Mouse (Mus musculus) gastrocnemius, postnatal 36 days (tissue): ENCODE results near the gene Taar5. TPM values are rescaled to one million over a fixed set of nuclear protein-coding genes. Genes with fewer than 3 reads are reported as not detected.
A peak's percentile ranks its signal among the peaks of the same experiment; 100 is the strongest.

ENCODE experiments used
- DNase-seq, 2 experiments: peaks; one replicate each; pipeline ENCODE4 v3.0.0; 2022
- intact Hi-C: fragments of 180-260 bp; cut with DNase I; formaldehyde crosslinking; loops from one replicate; pipeline ENCODE4 v1.15.1; 2025
- long read RNA-seq, 2 experiments: library from polyadenylated mRNA; stranded (forward); transcript quantifications; one replicate each; pipeline ENCODE4 v2.0.0; 2021
- total RNA-seq, 2 experiments: library from RNA; stranded (reverse); gene quantifications; 2 replicates each; pipeline ENCODE4 v1.2.3; 2021

The Taar5 gene
- not detected for total RNA-seq
- long read RNA-seq, experiment 1: 0 reads
- long read RNA-seq, experiment 2: 0 reads

DNA sequence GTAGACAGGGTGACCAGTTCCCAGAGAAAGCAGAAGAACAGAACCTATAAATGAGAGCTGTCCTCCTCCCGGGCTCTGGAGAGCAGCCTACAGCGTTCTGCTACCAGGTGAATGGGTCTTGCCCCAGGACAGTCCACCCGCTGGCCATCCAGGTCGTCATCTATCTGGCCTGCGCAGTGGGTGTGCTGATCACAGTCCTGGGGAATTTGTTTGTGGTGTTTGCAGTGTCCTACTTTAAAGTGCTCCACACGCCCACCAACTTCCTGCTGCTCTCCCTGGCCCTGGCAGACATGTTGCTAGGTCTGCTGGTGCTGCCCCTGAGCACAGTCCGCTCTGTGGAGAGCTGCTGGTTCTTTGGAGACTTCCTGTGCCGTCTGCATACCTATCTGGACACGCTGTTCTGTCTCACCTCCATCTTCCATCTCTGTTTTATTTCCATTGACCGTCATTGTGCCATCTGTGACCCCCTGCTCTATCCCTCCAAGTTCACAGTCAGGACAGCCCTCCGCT lies at the start of gene Taar5:
Gene Taar5, plus strand, starts transcription at position 51 of the 510 bp plus-strand sequence.
- intact Hi-C loops: loop anchor here (10.0 kb wide), 1 partner anchor 114 kb away; no protein-coding TSS in a partner anchor

DNA sequence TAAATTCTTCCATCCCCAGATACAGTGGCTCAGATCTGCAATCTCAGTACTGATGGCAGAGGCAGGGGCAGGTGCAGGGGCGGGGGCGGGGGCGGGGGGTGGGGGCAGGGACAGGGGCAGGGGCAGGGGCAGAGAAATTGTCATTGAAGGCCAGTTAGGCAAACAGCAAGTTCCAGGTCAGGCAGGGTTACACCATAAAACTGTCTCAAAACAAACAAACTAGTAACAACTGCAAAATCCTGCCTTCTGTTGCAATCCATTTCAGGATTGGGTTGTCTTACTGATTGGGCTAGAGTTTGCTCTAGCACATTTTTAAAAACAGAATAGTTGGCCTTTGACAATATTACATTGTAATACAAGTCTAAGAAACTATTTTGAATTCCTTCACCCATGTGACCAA lies 48.0 kb upstream of the Taar5 start:
- intact Hi-C loops: no loop called here
- DNase-seq: no peak

More for the DNA sequence above, at the start of gene Taar5:
- no peak for DNase-seq

DNA sequence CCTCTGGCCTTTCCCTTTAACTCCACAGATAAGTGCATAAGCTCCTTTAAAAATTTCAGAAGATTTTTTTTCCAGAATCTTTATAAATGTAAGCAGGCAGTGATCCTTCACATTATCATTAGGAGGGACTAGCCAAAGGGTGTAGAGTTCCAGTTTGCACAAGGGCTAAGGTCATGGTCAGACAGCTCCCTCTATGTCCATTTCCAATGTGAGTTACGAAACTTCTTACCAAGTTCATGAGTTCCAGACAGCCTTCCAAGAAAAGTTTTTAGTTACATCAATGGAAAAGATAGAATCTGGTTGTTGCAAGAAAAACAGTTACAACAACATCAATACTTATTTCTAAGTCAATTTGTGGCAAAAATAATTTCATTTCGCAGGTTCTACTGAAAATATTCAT lies 46.6 kb upstream of the Taar5 start:
- no peak for DNase-seq
- intact Hi-C loops: no loop called here

DNA sequence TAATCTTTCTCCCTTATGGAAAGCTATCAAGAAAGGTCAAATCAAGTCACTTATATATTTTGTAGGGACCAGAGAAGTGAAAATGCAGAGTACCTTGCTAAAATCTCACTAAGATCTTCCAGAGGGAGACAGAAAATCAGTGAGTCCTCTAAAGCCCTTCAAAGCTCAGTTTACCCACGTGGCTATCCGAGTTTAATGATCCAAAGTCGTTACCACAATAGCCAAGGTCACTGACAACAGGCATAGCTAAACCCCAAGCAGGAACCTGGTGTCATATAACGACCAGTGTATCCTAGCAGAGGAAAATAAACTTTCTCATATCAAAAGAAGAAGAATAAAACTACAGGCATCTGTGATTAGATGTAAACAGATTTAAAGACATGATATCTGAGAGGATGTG lies 32.9 kb upstream of the Taar5 start:
- intact Hi-C loops: no loop called here
- DNase-seq: no peak

DNA sequence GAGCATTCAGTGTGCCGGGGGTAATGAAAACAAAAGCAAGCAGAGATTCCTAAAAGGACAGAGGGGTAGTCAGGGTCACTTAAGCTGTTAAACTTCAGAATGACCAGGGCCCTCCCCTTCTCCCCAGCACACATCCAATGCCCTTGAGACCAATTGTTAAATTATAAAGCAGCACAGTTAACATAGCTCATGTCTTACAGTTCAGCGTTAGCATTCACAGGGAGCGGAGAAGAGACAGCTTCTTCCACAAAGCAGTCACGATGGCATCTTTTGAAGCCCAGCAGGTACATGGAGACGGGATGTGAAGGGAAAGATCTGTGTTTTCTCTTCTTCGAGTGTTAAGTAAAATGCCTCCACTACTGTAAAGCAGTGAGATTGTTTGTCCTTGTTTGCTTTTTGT lies 32.2 kb upstream of the Taar5 start, which contains the start of gene Taar2:
Gene Taar2, plus strand, starts transcription at position 261 of the 400 bp plus-strand sequence.
- intact Hi-C loops: no loop called here
- DNase-seq: no peak

DNA sequence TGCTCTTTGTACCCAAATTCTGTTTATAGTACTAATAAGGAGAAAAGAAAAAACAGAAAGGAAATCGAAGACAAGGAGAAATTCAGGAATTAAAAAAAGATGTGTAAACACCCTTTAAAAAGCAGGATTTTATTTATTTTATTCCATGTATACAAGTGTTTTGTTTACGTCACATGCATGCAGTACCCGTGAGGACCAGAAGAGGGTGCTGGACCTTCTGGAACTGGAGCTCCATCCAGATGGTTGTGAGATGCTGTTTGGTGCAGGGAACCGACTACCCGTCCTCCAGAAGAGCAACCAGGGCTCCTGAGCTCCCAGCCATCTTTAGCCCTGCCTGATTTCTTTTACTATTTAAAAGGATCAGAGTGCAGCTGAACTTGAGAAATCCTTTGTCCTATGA lies 28.0 kb upstream of the Taar5 start:
- no peak for DNase-seq
- intact Hi-C loops: no loop called here

DNA sequence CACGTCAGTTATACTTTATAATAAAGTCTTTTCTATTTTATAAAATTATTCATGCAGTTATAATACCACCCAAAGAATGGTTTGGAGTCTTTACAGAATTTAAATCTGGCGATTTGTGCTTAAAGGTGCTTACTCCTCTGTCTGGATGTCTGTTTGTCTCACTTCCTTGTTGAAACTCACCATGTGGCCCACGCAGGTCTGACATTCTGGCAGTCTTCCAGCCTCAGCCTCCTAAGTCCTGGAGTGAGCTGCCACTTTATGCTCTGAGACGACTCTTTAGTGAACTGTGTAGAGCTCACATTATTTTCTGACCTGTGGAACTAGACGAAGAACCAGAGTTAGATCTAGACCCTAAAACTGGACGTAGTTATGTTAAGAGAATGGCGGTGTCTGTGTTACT lies 22.5 kb upstream of the Taar5 start:
- DNase-seq: no peak
- intact Hi-C loops: no loop called here

DNA sequence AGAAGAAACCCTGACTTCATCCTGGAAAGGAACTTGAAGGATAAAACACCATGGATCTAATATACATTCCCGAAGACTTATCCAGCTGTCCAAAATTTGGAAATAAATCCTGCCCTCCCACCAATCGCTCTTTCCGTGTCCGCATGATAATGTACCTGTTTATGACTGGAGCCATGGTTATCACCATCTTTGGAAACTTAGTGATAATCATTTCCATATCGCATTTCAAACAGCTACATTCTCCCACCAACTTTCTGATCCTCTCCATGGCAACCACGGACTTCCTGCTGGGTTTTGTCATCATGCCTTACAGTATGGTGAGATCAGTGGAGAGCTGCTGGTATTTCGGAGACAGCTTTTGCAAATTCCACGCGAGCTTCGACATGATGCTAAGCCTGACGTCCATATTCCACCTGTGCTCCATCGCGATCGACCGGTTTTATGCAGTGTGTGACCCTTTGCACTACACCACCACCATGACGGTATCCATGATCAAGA lies 20.9 kb upstream of the Taar5 start, which contains the start of gene Taar3:
Gene Taar3, plus strand, starts transcription at position 51 of the 498 bp plus-strand sequence.
- intact Hi-C loops: no loop called here

DNA sequence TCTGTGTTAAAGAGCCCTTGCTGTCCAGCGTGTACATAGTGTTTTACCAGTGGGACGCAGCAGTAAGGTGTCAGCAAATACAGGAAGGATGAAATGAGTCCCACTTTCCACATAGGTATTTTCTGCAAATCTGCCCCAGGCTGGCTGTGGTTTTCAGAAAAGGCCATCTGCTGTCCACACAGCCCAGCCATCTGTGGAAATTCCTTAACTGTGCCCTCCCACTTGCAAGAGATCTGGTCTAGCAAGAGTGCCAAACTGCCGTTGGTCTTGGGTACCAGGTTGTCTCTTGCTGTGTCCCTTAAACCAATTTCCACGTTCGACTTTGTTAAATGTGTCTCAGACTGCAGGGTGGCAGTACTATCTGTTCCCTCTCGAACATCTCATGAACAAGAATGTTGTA lies 18.8 kb upstream of the Taar5 start:
- intact Hi-C loops: no loop called here
- DNase-seq: no peak

More for the DNA sequence above, 20.9 kb upstream of the Taar5 start, which contains the start of gene Taar3:
- no peak for DNase-seq

DNA sequence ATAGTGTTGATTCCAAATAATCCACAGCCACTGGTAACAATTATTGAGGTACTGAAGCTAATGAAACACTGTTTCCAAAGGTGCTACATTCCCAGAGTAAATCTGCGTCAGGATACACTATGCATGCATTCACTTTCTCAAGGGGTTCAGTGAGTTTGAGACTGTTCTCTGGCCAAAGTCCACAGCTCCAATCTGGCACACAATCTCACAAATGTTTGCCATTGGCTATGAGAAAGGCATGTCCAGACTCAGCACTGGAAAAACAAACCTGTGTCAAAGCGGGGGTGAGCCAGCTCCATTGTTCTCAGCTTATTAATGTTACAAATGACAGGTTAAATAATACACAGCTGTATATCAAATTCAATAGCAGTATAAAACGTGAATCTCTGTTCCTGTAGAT lies 11.4 kb upstream of the Taar5 start:
- intact Hi-C loops: no loop called here
- no peak for DNase-seq

DNA sequence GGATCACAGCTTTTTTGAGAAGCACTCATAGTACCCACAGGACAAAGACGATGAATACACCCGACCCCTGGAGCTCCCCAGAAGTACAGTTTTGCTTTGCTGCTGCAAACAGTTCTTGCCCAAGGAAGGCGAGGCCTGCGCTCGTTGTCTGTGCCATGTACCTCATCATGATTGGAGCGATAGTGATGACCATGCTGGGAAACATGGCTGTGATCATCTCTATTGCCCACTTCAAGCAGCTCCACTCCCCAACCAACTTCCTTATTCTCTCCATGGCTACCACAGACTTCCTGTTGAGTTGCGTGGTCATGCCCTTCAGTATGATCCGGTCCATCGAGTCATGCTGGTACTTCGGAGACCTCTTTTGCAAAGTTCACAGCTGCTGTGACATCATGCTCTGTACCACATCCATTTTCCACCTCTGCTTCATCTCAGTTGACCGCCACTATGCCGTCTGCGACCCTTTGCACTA lies 10.0 kb upstream of the Taar5 start, which contains the start of gene Taar4:
Gene Taar4, plus strand, starts transcription at position 51 of the 472 bp plus-strand sequence.
- intact Hi-C loops: no loop called here
- DNase-seq: no peak

DNA sequence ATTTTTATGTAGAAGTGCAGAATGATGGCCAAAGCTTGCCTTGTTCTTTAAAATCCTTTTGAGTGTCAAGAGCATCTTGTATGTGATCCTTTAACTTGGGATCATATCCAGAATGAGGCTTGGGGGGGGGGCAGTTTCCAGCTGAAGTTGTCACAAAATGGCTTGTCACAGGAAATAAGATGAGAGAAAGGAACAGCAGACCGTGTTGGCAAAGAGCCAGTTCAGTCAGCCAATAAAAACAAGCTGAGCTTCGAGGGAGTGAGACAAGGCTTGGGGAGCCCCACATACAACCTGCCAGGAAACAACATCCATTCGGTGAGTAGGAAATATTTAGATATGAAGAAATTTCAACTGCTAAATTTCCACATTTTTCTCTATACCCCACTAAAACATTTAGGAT lies 7.1 kb upstream of the Taar5 start:
- DNase-seq: no peak
- intact Hi-C loops: no loop called here

DNA sequence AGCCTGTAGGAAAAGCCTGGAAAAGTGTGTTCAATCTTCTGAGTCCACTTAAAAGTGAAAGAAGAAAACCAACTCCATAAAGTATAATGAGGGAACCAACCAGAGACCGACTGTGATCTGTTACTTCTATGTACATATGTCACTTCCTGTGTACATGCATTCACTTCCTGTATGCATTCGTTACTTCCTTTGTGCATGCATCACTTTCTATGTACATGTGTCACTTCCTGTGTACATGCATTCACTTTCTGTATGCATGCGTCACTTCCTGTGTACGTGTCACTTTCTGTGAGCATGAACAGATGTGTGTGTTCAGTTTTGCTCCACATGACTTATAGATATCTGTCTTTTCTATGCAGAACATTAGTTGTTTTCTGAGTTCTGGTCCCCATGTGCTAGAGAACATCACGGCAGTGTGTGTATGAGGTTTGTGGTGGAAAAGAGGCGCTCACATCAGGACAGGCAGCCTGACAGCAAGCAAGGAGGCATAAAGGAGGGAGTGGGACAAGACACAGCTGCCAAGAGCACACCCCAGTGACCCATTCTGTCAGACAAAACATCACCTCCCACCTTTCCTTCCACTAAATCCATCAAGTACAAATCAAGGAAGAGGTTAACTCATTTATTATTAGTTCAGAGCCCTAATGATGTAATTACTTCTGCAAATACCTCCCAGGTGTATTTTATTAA lies 5.4 kb upstream of the Taar5 start:
- DNase-seq: no peak
- intact Hi-C loops: no loop called here

DNA sequence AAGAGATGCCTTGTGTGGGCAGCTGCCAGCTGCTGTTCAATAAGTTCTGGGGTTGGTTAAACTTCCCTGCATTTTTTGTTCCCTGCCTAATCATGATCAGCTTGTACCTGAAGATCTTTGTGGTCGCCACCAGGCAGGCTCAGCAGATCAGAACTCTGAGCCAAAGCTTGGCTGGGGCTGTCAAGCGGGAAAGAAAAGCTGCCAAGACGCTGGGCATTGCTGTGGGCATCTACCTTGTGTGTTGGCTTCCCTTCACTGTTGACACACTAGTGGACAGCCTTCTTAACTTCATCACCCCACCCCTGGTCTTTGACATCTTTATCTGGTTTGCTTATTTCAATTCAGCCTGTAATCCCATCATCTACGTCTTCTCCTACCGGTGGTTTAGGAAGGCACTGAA lies 750 bp downstream of the Taar5 start:
- intact Hi-C loops: loop anchor here (10.0 kb wide), 1 partner anchor 114 kb away; no protein-coding TSS in a partner anchor
- DNase-seq: no peak

DNA sequence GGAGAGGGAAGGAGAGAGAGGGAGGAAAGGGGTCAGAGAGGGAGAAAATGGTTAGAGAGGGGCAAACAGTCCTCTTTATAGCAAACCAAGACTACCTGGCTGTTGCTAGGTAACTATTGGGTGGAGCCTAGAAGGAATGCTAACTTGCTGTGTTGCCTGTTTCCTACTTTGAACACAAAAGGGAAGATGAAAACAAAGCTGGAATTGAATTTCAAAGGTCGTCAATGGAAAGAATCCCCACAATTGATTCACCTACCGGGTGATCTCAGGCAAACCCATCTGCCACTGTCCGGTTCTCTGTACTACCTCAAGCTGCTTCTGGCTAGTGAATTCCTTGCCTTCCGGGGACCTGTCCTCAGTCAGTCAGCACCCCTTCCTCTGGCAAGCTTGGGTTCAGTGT lies 7.5 kb downstream of the Taar5 start:
- intact Hi-C loops: loop anchor here (5.0 to 10.0 kb wide), 2 partner anchors 107 to 154 kb away; no protein-coding TSS in a partner anchor
- no peak for DNase-seq

DNA sequence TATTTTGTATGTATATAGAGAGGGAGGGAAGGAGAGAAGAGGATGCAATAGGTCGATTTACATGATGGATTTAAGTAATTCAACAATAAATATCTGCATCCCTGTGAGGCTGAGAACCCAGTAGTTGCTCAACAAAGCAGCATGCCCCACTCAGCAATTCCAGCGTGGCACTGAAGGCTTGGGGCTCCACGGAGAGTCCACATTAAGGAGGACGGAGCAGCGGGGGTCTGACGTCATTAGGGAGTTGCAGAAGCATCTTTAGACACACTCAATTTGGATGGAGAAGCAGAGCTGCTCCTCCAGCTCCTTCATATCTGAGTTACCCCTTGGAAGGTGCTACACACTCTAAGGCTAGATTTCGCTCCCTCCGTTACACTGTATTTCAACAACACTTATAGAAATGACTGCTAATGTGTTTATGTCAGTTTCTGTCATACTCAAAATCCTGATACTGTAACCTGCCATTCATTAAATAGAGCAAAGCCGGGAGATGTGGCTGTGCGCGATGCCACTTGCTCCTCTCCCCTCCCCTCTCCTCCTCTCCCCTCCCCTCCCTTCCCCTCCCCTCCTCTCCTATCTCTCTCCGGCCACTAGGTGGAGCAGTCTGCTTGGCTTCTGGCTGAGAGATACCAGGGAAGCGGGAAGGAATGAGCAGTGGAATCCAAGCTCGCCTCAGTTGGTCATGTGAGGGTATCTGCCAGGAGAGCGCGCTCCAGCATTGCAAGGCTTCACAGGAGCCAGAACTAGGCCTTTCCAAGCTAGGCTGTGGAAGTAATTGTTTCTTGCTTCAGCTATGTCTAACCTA lies 8.6 kb downstream of the Taar5 start:
- DNase-seq: peak; percentile 22 to 40
- intact Hi-C loops: loop anchor here (5.0 to 10.0 kb wide), 2 partner anchors 106 to 153 kb away; no protein-coding TSS in a partner anchor

DNA sequence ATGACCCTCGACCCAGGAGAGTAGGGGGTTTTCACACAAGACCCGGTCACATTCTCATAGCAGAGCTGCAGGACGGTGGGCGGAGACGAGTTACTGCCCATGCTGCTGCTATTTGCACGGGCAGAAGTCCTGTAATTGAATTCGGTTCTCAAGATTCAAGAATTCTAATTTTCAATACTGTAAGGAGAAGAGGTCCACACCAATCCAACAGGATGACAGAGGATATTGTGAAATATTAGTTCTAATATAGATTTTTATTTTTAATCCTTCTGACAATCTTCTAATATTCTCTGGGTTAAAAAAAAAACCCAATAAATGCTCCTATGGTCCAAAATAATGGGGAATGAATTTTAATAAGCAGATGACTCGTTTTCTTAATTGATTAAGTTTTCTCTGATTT lies 15.0 kb downstream of the Taar5 start, which contains the start of gene Taar6:
Gene Taar6, minus strand, starts transcription at position 101 of the 400 bp plus-strand sequence.
- intact Hi-C loops: no loop called here
- DNase-seq: no peak

DNA sequence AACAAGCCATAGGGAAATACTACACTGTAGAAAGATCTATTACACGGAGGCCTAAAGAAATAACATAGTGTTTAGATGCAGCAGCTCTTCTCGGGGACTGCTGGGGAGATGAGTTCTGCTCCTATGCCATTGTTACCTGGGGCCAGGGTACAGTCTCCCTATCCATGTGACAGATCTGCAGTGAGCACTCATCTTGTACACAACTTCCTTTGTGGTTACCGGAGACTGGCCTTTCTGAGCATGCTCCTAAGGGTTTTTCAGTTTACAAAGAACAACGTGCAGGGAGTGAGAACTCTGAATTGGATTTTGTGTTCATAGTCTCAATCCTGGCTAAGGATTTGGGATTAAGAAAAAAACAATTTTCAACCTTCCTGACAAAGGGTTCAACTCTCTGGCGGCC lies 15.9 kb downstream of the Taar5 start:
- intact Hi-C loops: no loop called here

DNA sequence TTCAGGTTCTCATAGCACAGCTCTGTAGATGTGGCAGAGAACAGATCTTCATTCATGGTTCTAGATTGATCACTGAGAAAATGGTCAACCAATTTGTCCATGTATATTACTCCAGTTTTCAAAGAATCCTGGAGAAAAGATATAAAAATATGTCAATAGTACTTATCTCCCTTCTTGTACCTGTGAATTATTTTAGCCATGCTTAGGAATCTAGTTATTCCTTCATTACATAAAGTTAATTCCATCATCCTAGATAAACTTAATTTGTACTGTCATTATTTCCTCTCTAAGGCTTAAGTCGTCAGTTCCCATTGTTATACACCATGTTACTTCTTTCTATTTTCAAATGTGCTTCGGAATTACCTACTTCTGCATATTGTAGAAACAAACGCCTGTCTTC lies 22.9 kb downstream of the Taar5 start, which contains the start of gene Taar7a:
Gene Taar7a, minus strand, starts transcription at position 101 of the 400 bp plus-strand sequence.
- intact Hi-C loops: no loop called here
- no peak for DNase-seq

More for the DNA sequence above, 15.9 kb downstream of the Taar5 start:
- no peak for DNase-seq

DNA sequence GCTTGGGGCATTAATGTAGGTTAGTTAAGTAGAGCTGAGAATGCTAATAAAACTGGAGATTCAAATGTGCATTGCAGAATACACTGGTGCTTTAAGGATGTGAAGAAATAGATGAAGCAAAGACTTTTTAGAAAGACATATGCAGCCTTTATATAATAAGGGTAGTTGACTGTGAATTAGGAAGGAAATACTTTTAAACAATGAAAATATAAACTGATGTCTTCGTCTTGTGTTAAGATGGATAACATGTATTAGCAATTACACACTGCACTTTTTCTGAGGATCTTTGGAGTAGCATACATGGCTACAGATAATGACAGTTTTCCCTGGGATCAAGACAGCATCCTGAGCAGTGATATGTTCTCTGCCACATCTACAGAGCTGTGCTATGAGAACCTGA lies 29.1 kb downstream of the Taar5 start, which contains the start of gene Taar7b:
Gene Taar7b, plus strand, starts transcription at position 301 of the 400 bp plus-strand sequence.
- intact Hi-C loops: no loop called here
- DNase-seq: no peak
